Mouse (Mus musculus) midbrain, embryonic 13.5 days (tissue): ENCODE results near the gene Myoc. TPM values are rescaled to one million over a fixed set of nuclear protein-coding genes. Genes with fewer than 3 reads are reported as not detected.

Experiments
- ATAC-seq: fragments of 200-750 bp; cut with Nextera tagmentation; 2 replicates; pipeline ENCODE4 v1.8.0; 2017; ENCODE audit warnings: mild to moderate bottlenecking, moderate TSS enrichment, moderate library complexity
- H3K27ac ChIP-seq: fragments of 300-500 bp; sonication (generic); 2 replicates; pipeline ENCODE4 v1.5.1; 2015; ENCODE audit warnings: inconsistent platforms, mild to moderate bottlenecking, moderate library complexity
- H3K27me3 ChIP-seq: fragments of 300-500 bp; sonication (generic); 2 replicates; pipeline ENCODE4 v1.6.1; 2015; ENCODE audit warnings: mild to moderate bottlenecking, inconsistent platforms
- H3K36me3 ChIP-seq: fragments of 300-500 bp; sonication (generic); 2 replicates; pipeline ENCODE4 v1.6.1; 2015; ENCODE audit warnings: mild to moderate bottlenecking, inconsistent platforms
- H3K4me1 ChIP-seq: fragments of 300-500 bp; sonication (generic); replicated peaks from 2 replicates; pipeline ENCODE4 v1.6.1; 2015; ENCODE audit warnings: inconsistent platforms
- H3K4me2 ChIP-seq: fragments of 300-500 bp; sonication (generic); replicated peaks from 2 replicates; pipeline ENCODE4 v1.6.1; 2015; ENCODE audit warnings: moderate library complexity, mild to moderate bottlenecking, inconsistent platforms
- H3K4me3 ChIP-seq: fragments of 300-500 bp; sonication (generic); replicated peaks from 2 replicates; pipeline ENCODE4 v1.5.1; 2015; ENCODE audit warnings: mild to moderate bottlenecking, inconsistent platforms
- H3K9ac ChIP-seq: fragments of 300-500 bp; sonication (generic); replicated peaks from 2 replicates; pipeline ENCODE4 v1.6.1; 2015; ENCODE audit warnings: mild to moderate bottlenecking, inconsistent platforms
- H3K9me3 ChIP-seq: fragments of 300-500 bp; sonication (generic); 2 replicates; pipeline ENCODE4 v1.6.1; 2016; ENCODE audit warnings: mild to moderate bottlenecking, inconsistent platforms
- WGBS: fragments of 180-500 bp; shearing (Covaris S2); methylation state at CpG from one replicate; pipeline ENCODE4 v1.1.7; 2015; 5-methylcytosine and 5-hydroxymethylcytosine counted together
- polyA plus RNA-seq: library from polyadenylated mRNA; unstranded; fragments of >200 nt; fragmentation: Nextera tagmentation; extraction: Ambion mirVana; gene quantifications from 2 replicates; pipeline ENCODE4 v1.2.1, GENCODE M21; 2015

The Myoc gene
- polyA plus RNA-seq: not detected in 2 replicates

DNA sequence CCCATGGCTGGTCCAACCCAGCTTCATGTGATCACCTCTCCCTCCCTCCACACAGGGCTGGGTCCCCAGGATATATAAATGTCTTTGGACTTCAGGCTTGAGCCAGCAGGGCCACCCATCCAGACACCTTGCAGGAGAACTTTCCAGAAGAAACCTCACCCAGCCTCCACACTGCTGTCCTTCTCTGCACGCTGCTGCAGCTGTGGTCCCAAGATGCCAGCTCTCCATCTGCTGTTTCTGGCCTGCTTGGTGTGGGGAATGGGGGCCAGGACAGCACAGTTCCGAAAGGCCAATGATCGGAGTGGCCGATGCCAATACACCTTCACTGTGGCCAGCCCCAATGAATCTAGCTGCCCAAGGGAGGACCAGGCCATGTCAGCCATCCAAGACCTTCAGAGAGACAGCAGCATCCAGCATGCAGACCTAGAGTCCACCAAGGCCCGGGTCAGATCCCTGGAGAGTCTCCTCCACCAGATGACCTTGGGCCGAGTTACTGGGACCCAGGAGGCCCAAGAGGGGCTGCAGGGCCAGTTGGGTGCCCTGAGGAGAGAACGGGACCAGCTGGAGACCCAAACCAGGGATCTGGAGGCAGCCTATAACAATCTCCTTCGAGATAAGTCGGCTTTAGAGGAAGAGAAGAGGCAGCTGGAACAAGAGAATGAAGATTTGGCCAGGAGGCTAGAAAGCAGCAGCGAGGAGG lies at the start of gene Myoc:
TSS of gene Myoc (plus strand) at position 105 of the 700 bp plus-strand sequence.
- H3K27me3 ChIP-seq: no peaks in the 10 kb centered on the region
- H3K9me3 ChIP-seq: no peaks in the 10 kb centered on the region
- no peak within 1 kb of the TSS for H3K9ac ChIP-seq
- no peaks in the 10 kb centered on the region for H3K36me3 ChIP-seq
- no peak for ATAC-seq
- no peak within 1 kb of the TSS for H3K27ac ChIP-seq
- no peak within 1 kb of the TSS for H3K4me2 ChIP-seq
- no peaks in the 10 kb centered on the region for H3K4me1 ChIP-seq
- WGBS: 88% methylated on average over 10 of the region's 10 CpGs
- no peak within 1 kb of the TSS for H3K4me3 ChIP-seq

DNA sequence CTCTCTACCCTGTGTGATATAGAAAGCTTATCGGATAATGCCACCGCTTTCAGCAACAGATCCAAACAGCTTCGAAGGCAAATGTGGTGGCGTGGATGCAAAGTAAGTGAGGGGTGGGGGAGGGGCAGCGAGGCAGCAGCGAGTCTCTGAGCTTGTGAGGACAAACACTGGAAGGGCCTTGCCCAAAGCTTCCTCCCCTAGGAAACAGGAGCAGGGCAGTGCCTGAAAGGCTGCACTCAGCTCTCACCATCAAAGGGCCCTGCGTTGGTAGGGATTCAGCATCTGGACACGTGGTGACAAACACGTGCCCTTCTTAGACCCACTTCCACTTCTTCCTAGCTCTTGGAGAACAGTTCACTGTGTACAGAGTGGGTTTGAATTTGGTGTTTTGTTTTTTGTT lies 49.5 kb upstream of the Myoc start:
- Histone ChIP-seq H3K9me3 (no peaks in the 10 kb centered on the region), H3K36me3 (peaks cover 11% of the 10 kb centered on the region), H3K4me1 (peaks cover 11% of the 10 kb centered on the region), H3K9ac (no peak overlapping the region), H3K27me3 (no peaks in the 10 kb centered on the region), H3K4me2 (no peak overlapping the region), H3K27ac (peak overlapping the region; percentile 64), H3K4me3 (no peak overlapping the region)
- WGBS: 6% methylated on average over 9 of the region's 9 CpGs
- ATAC-seq: peak; percentile 96

DNA sequence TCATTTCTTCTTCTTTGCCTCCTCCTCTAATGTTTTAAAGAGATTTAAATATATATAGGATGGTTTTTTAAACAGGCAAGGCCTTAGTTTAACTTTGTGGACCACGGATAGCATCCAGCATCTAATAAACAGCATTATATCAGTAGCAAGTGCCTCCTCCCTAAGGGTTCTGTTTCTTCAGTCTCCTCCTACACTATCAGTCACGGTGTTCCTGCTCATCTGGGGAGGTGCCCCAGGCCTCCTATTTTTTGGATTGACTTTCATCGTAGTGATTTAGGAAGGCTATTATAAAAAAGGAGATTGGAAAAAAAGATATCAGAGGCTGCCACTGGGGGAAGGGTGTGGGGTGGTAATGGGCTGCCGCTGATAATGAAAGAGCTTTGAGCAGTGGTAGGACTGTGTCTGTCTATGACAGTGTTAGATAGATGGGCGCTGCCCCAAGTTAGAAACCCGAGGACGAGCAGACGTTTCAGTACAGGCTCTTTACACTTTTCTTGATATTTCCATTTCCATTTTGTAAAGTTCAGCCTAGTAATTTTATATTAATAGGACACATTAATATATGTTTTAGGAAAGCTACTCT lies 48.4 kb upstream of the Myoc start:
- Histone ChIP-seq H3K9ac (no peak overlapping the region), H3K4me1 (peaks cover 11% of the 10 kb centered on the region), H3K36me3 (peaks cover 7% of the 10 kb centered on the region), H3K27ac (no peak overlapping the region), H3K9me3 (no peaks in the 10 kb centered on the region), H3K4me2 (no peak overlapping the region), H3K27me3 (no peaks in the 10 kb centered on the region), H3K4me3 (no peak overlapping the region)
- peak; percentile 57 for ATAC-seq
- 68% methylated on average over 8 of the region's 8 CpGs for WGBS

DNA sequence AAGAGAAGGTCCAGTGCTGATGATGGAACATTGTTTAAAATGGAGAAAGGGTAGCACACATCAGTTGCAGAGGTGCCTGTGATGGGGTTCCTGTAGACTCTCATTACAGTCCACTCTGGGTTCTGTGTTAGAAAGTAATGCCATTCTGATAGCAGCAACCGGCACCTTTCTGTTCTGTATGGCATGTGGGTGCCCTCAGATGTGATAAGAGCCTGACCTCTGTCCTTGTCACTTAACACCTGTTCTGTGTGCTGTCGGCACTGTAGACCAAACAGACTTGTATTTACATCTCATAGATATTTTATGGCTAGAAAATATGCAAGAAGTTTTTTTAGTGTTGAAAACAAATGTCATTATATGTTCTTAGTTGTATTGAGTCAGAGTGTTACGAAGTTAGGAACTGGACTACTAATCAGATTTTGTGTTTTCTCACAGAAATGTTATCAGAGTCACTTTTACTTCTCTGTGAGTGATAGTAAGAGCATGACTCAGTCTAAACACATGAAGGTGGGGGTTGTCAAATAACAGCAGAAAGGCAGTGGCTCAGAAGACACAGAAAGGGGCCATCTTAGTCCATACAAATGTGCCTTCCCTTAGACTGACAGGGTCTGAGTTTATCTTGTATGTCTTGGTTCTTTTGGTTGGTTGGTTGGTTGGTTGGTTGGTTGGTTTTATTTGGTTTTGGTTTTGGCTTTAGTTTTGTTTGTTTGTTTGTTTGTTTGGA lies 41.4 kb upstream of the Myoc start:
- WGBS: 94% methylated on average over 3 of the region's 3 CpGs
- no peak overlapping the region for H3K9ac ChIP-seq
- H3K9me3 ChIP-seq: no peaks in the 10 kb centered on the region
- no peak overlapping the region for H3K27ac ChIP-seq
- ATAC-seq: no peak
- H3K4me2 ChIP-seq: no peak overlapping the region
- H3K4me1 ChIP-seq: no peaks in the 10 kb centered on the region; the same call in 1 of the 2 replicates
- H3K36me3 ChIP-seq: peaks cover 24% of the 10 kb centered on the region
- no peak overlapping the region for H3K4me3 ChIP-seq
- no peaks in the 10 kb centered on the region for H3K27me3 ChIP-seq

DNA sequence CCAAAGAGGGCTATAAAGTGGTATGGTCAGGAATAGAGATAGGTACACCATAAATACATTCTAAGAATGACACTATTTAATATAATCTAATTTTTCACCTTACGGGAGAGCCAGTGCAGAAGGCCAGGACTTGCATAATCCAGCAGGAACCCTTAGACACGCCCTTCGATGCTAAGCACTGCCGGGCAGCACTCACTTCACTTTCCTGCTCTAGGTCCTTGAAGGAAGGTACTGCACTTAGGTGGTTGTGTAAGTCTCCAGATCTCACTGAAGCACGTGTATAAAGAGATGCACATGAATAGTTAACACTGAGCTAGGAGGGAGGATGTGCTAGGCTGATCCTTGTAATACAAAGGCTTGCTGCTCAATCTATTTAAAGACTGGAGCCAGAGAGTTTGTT lies 39.3 kb upstream of the Myoc start:
- no peaks in the 10 kb centered on the region for H3K27me3 ChIP-seq
- no peak overlapping the region for H3K4me2 ChIP-seq
- no peak for ATAC-seq
- H3K9me3 ChIP-seq: no peaks in the 10 kb centered on the region
- 91% methylated on average over 5 of the region's 5 CpGs for WGBS
- H3K36me3 ChIP-seq: peaks cover 23% of the 10 kb centered on the region
- no peak overlapping the region for H3K9ac ChIP-seq
- H3K4me3 ChIP-seq: no peak overlapping the region
- H3K4me1 ChIP-seq: no peaks in the 10 kb centered on the region; the same call in 1 of the 2 replicates
- H3K27ac ChIP-seq: no peak overlapping the region

DNA sequence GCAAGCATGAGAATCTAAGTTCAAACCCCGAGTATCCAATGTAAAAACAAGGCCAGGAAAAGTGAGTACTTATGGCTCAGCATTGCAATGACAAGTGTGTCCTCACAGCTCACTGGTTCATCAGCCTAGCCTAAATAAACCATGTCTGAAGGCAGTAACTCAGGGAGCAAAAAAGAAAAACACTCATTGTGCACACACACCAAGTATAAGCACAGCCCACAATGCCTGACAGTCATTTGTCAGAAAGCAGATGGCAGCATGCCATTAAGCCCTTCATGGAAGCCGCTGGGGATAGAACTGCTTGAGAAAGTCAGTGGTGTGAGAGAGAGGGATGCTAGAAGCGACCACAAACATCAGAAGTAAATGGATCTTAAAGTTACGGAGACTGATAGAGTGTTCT lies 37.7 kb upstream of the Myoc start:
- peaks cover 23% of the 10 kb centered on the region for H3K36me3 ChIP-seq
- no peaks in the 10 kb centered on the region for H3K9me3 ChIP-seq
- H3K4me3 ChIP-seq: no peak overlapping the region
- no peaks in the 10 kb centered on the region; the same call in 1 of the 2 replicates for H3K4me1 ChIP-seq
- 64% methylated on average over 4 of the region's 4 CpGs for WGBS
- ATAC-seq: peak; percentile 69
- H3K27ac ChIP-seq: no peak overlapping the region
- no peak overlapping the region for H3K4me2 ChIP-seq
- H3K9ac ChIP-seq: no peak overlapping the region
- H3K27me3 ChIP-seq: no peaks in the 10 kb centered on the region

DNA sequence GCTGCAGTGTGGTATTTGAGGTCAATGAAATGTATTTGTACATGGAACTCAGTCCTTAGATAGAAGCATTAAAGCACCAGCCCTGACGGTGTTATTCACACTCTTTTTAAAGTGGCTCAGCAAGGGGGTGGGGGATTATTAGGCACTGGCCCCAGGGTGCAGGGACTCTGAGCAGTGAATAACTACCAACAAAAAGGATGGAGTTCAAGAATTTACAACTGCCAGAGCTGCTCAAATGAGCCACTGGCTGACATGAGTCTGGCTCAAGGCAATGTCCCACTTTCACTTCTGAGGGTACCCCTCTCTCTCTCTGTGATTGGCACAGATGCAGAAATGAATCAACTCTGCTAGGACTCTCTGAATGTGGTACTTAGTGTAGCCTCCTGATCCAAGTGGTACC lies 30.8 kb upstream of the Myoc start:
- H3K36me3 ChIP-seq: peaks cover 2% of the 10 kb centered on the region; the same call in 1 of the 2 replicates
- no peak overlapping the region for H3K9ac ChIP-seq
- 7% methylated on average over 1 of the region's 1 CpGs for WGBS
- H3K9me3 ChIP-seq: no peaks in the 10 kb centered on the region
- no peak overlapping the region for H3K4me2 ChIP-seq
- peaks cover 14% of the 10 kb centered on the region; the same call in 1 of the 2 replicates for H3K4me1 ChIP-seq
- H3K27me3 ChIP-seq: no peaks in the 10 kb centered on the region
- no peak for ATAC-seq
- no peak overlapping the region for H3K4me3 ChIP-seq
- no peak overlapping the region for H3K27ac ChIP-seq

DNA sequence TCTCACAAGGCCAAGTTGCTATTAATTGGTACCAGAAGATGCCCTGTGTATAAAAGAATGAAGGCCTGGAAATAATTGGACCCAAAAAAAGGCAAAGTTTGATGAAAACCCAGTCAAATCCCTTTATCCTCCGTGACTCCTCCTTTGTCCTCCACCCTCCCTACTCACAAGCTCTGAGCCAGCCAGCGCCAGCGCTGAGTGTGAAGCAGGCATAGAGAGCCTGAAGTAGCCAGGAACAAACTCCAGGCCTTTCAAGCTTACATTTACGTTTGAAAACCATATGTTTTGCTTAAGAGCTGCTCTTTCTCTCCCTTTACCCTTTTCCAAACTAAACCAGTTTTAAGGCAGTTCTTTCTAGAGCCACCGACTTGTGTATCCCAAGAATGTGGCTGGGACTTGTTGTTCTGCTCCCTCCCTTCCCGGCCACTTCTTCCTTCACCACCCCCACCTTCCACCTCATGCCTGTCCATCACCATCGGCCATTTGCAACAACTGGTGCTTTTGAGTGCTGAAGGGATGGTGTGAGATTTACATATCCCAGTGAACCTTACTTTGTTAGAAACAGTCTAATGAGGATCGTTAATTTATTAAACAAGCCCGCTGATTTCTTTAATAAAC lies 29.2 kb upstream of the Myoc start:
- Histone ChIP-seq H3K4me2 (no peak overlapping the region), H3K9me3 (no peaks in the 10 kb centered on the region), H3K27me3 (no peaks in the 10 kb centered on the region), H3K9ac (no peak overlapping the region), H3K4me3 (no peak overlapping the region), H3K27ac (no peak overlapping the region), H3K4me1 (peaks cover 14% of the 10 kb centered on the region; the same call in 1 of the 2 replicates), H3K36me3 (no peaks in the 10 kb centered on the region)
- peak; percentile 76 for ATAC-seq
- WGBS: 29% methylated on average over 9 of the region's 9 CpGs

DNA sequence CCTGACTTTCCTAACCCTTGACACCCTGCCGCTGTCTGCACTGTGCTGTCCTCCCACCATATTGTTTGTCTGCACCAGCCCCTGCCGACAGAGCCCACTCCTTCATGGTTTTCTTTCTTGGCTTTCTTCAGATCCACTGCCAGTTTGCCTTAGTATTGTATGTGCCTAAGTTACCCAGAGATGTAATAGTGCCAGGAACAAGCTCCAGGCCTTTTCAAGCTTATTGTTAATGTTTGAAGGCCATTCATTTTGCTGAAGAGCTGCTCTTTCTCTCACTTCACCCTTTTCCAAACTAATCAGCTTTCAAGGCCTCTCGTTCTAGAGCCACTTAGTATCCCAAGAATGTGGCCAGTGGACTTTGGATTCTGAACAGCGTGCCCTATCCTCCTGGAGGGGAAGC lies 27.8 kb upstream of the Myoc start:
- no peaks in the 10 kb centered on the region for H3K9me3 ChIP-seq
- H3K27ac ChIP-seq: no peak overlapping the region
- no peaks in the 10 kb centered on the region for H3K36me3 ChIP-seq
- no peak overlapping the region for H3K4me2 ChIP-seq
- peaks cover 14% of the 10 kb centered on the region; the same call in 1 of the 2 replicates for H3K4me1 ChIP-seq
- no peak for ATAC-seq
- WGBS: 52% methylated on average over 4 of the region's 4 CpGs
- H3K9ac ChIP-seq: no peak overlapping the region
- H3K4me3 ChIP-seq: no peak overlapping the region
- no peaks in the 10 kb centered on the region for H3K27me3 ChIP-seq

DNA sequence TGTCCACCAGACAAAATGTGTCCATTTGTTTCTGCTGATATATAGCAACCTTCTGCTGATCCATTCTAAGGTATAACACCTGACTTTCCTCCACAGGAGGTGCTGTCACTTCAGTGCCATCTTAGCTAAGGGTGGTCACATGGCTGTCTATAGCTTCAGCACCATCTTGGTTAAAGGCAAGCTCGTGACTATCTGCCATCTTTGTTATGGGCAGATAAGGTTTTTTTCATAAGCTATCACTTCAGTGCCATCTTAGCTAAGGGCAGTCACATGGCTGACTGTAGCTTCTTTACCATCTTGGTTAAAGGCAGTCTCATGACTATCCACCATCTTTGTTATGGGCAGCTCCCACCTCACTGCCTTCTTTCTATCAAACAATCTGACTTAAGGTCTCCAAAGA lies 23.4 kb upstream of the Myoc start:
- Histone ChIP-seq H3K4me2 (no peak overlapping the region), H3K9me3 (no peaks in the 10 kb centered on the region), H3K27ac (no peak overlapping the region), H3K4me1 (peaks cover 2% of the 10 kb centered on the region; the same call in 1 of the 2 replicates), H3K9ac (no peak overlapping the region), H3K4me3 (no peak overlapping the region), H3K36me3 (no peaks in the 10 kb centered on the region), H3K27me3 (no peaks in the 10 kb centered on the region)
- peak; percentile 94 for ATAC-seq
- 75% methylated on average over 1 of the region's 1 CpGs for WGBS

DNA sequence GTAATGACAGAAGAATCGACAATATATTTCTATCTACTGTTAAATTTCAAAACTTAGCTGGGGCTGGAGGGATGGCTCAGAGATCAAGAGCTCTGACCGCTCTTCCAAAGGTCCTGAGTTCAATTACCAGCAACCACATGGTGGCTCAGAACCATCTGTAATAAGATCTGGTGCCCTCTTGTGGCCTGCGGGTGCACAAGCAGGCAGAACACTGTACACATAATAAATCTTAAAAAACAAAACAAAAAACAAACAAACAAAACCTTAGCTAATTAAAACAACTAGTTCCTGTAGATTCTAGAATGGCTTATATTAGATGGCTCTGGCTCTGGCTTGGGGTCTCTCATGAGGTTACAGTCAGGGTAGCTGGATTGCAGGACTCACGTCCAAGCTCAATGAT lies 18.5 kb upstream of the Myoc start:
- 67% methylated on average over 4 of the region's 4 CpGs for WGBS

DNA sequence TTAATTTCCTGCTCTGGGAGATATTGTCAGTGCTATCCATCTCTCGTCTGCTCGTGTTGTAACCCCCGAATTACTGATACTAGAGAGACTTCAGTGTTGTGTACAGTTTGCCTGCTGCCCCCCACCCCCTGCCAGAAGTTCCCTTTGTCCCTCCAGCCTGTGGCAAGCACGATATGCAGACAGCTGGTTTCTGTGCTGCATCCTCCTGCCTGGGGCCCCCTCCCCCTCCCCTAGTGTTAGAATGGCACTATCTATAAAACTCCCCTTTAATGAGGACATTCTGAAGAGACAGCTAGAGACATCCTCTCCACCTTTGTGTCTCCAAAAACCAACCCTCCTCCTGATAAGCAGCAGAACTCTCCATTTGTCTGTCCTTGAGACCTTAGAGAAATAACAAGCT lies 15.1 kb upstream of the Myoc start:
- Histone ChIP-seq H3K27ac (no peak overlapping the region), H3K9me3 (no peaks in the 10 kb centered on the region), H3K9ac (no peak overlapping the region), H3K27me3 (no peaks in the 10 kb centered on the region), H3K4me2 (no peak overlapping the region), H3K4me1 (peaks cover 4% of the 10 kb centered on the region; the same call in 1 of the 2 replicates), H3K36me3 (no peaks in the 10 kb centered on the region), H3K4me3 (no peak overlapping the region)
- ATAC-seq: no peak
- WGBS: 59% methylated on average over 4 of the region's 4 CpGs

More for the DNA sequence above, 18.5 kb upstream of the Myoc start:
- Histone ChIP-seq H3K9me3 (no peaks in the 10 kb centered on the region), H3K9ac (no peak overlapping the region), H3K27me3 (no peaks in the 10 kb centered on the region), H3K36me3 (no peaks in the 10 kb centered on the region), H3K27ac (no peak overlapping the region), H3K4me3 (no peak overlapping the region), H3K4me1 (peaks cover 4% of the 10 kb centered on the region; the same call in 1 of the 2 replicates), H3K4me2 (no peak overlapping the region)
- no peak for ATAC-seq
